Mouse (Mus musculus): ENCODE measurements around the gene Clca3a1.

The Clca3a1 gene

DNA sequence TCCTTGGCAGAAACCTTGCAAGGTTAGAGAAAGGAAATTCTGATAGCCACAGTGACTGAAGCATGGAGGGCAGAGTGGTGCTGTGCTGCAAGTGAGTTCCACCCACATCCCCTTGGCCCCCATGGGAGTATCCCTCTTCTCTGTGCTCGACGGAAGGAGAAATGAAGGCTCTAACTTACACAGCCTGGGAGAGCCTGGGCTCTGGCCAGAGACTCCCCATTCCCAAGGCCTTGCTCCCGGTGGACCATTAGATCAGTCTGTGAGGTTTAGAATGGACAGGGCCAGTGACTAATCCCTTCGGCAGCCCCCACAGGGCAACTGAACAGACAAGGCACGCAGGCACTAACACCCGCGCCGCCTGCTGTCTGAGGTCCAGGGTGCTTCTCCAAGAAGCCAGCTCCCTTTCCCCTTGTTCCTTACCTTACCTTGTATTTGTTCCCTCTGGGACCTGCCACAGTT is 81.0 kb downstream of the Clca3a1 start:
- DNase-seq, result no peak

Measured in B cell, adult 2 months (primary cell).